Mouse (Mus musculus) intestine, embryonic 16.5 days (tissue): ENCODE measurements around the gene 1300017J02Rik. TPM values are rescaled to one million over a fixed set of nuclear protein-coding genes. Genes with fewer than 3 reads are reported as not detected.

Source experiments
- ATAC-seq: fragments of 200-750 bp; cut with Nextera tagmentation; 2 replicates; pipeline ENCODE4 v1.8.0; 2017; ENCODE audit warnings: moderate TSS enrichment, moderate library complexity
- H3K27ac ChIP-seq: fragments of 300-500 bp; sonication (generic); 2 replicates; pipeline ENCODE4 v1.5.1; 2014; ENCODE audit warnings: mild to moderate bottlenecking, low read length
- H3K27me3 ChIP-seq: fragments of 300-500 bp; sonication (generic); replicated peaks from 2 replicates; pipeline ENCODE4 v1.6.1; 2014; ENCODE audit warnings: low read length, control low read depth, mixed read lengths; ENCODE audit not compliant: control insufficient read depth, insufficient read depth
- H3K36me3 ChIP-seq: fragments of 300-500 bp; sonication (generic); 2 replicates; pipeline ENCODE4 v1.6.1; 2014; ENCODE audit warnings: low read length, control low read depth; ENCODE audit not compliant: control insufficient read depth, insufficient read depth
- H3K4me1 ChIP-seq: fragments of 300-500 bp; sonication (generic); 2 replicates; pipeline ENCODE4 v1.6.1; 2014; ENCODE audit warnings: low read length, control low read depth, mixed read lengths; ENCODE audit not compliant: control insufficient read depth, insufficient read depth
- H3K4me2 ChIP-seq: fragments of 300-500 bp; sonication (generic); 2 replicates; pipeline ENCODE4 v1.6.1; 2014; ENCODE audit warnings: low read depth, low read length, control low read depth
- H3K4me3 ChIP-seq: fragments of 300-500 bp; sonication (generic); 2 replicates; pipeline ENCODE4 v1.5.1; 2014; ENCODE audit warnings: mild to moderate bottlenecking, low read length
- H3K9ac ChIP-seq: fragments of 300-500 bp; sonication (generic); 2 replicates; pipeline ENCODE4 v1.6.1; 2014; ENCODE audit warnings: low read depth, low read length
- H3K9me3 ChIP-seq: fragments of 300-500 bp; sonication (generic); 2 replicates; pipeline ENCODE4 v1.6.1; 2016; ENCODE audit warnings: low read length, control low read depth; ENCODE audit not compliant: control insufficient read depth
- WGBS: fragments of 180-500 bp; shearing (Covaris S2); extraction: QIAGEN DNeasy Blood & Tissue Kit; methylation state at CpG from one replicate; pipeline ENCODE4 v1.1.7; 2014; 5-methylcytosine and 5-hydroxymethylcytosine counted together
- polyA plus RNA-seq: library from polyadenylated mRNA; unstranded; fragments of >200 nt; fragmentation: Nextera tagmentation; extraction: Ambion mirVana; gene quantifications from 2 replicates; pipeline ENCODE4 v1.2.1, GENCODE M21; 2015

1300017J02Rik gene
- polyA plus RNA-seq, 1 experiment from 2014 or later = 2.9 TPM

- H3K36me3 ChIP-seq = no peaks in the 10 kb centered on the region
- no peaks in the 10 kb centered on the region for H3K4me1 ChIP-seq
- no peak overlapping the region for H3K4me2 ChIP-seq
- no peak overlapping the region for H3K9ac ChIP-seq
- H3K9me3 ChIP-seq = no peaks in the 10 kb centered on the region
- 75% methylated on average over 13 of the region's 13 CpGs for WGBS
- no peaks in the 10 kb centered on the region; the same call in 1 of the 2 replicates for H3K27me3 ChIP-seq
- ATAC-seq = no peak
- no peak overlapping the region for H3K4me3 ChIP-seq
- no peak overlapping the region for H3K27ac ChIP-seq
Measured at GRCm38 (mm10) chr9:103228370-103229003, 76.4 kb downstream of the 1300017J02Rik start.

GRCm38 (mm10) chr9:103227760-103228159, 77.1 kb downstream of the 1300017J02Rik start:
- WGBS = 90% methylated on average over 16 of the region's 16 CpGs
- H3K4me3 ChIP-seq = no peak overlapping the region
- no peaks in the 10 kb centered on the region for H3K9me3 ChIP-seq
- no peak overlapping the region for H3K9ac ChIP-seq
- no peaks in the 10 kb centered on the region for H3K36me3 ChIP-seq
- H3K27me3 ChIP-seq = no peaks in the 10 kb centered on the region
- H3K4me1 ChIP-seq = no peaks in the 10 kb centered on the region
- ATAC-seq = no peak
- H3K27ac ChIP-seq = no peak overlapping the region
- no peak overlapping the region for H3K4me2 ChIP-seq

- Histone ChIP-seq H3K27me3 (no peaks in the 10 kb centered on the region), H3K9me3 (no peaks in the 10 kb centered on the region), H3K4me2 (no peak overlapping the region), H3K9ac (no peak overlapping the region), H3K27ac (no peak overlapping the region), H3K36me3 (no peaks in the 10 kb centered on the region), H3K4me1 (no peaks in the 10 kb centered on the region), H3K4me3 (no peak overlapping the region)
- 90% methylated on average over 15 of the region's 15 CpGs for WGBS
- ATAC-seq = no peak
Measured at GRCm38 (mm10) chr9:103226806-103227205, 78.1 kb downstream of the 1300017J02Rik start.

- ATAC-seq = no peak
Measured at GRCm38 (mm10) chr9:103225464-103225863, 79.4 kb downstream of the 1300017J02Rik start.

GRCm38 (mm10) chr9:103224721-103225120, 80.2 kb downstream of the 1300017J02Rik start:
- WGBS = 95% methylated on average over 7 of the region's 7 CpGs
- no peaks in the 10 kb centered on the region for H3K9me3 ChIP-seq
- H3K9ac ChIP-seq = no peak overlapping the region

More at GRCm38 (mm10) chr9:103225464-103225863, 79.4 kb downstream of the 1300017J02Rik start:
- no peak overlapping the region for H3K4me3 ChIP-seq
- H3K36me3 ChIP-seq = no peaks in the 10 kb centered on the region
- no peak overlapping the region for H3K4me2 ChIP-seq
- no peaks in the 10 kb centered on the region for H3K4me1 ChIP-seq
- H3K9ac ChIP-seq = no peak overlapping the region
- H3K27me3 ChIP-seq = no peaks in the 10 kb centered on the region
- H3K27ac ChIP-seq = no peak overlapping the region
- H3K9me3 ChIP-seq = no peaks in the 10 kb centered on the region
- 57% methylated on average over 3 of the region's 3 CpGs for WGBS

GRCm38 (mm10) chr9:103214281-103214680, 90.6 kb downstream of the 1300017J02Rik start:
- ATAC-seq = no peak
- H3K4me1 ChIP-seq = no peaks in the 10 kb centered on the region
- H3K9me3 ChIP-seq = no peaks in the 10 kb centered on the region
- H3K27ac ChIP-seq = no peak overlapping the region
- H3K4me2 ChIP-seq = no peak overlapping the region
- no peak overlapping the region for H3K4me3 ChIP-seq
- no peaks in the 10 kb centered on the region for H3K27me3 ChIP-seq
- no peaks in the 10 kb centered on the region for H3K36me3 ChIP-seq
- H3K9ac ChIP-seq = no peak overlapping the region
- 81% methylated on average over 6 of the region's 6 CpGs for WGBS

More at GRCm38 (mm10) chr9:103224721-103225120, 80.2 kb downstream of the 1300017J02Rik start:
- H3K27me3 ChIP-seq = no peaks in the 10 kb centered on the region
- no peaks in the 10 kb centered on the region for H3K36me3 ChIP-seq
- H3K4me3 ChIP-seq = no peak overlapping the region
- H3K4me1 ChIP-seq = no peaks in the 10 kb centered on the region
- no peak for ATAC-seq
- H3K27ac ChIP-seq = no peak overlapping the region
- H3K4me2 ChIP-seq = no peak overlapping the region

- Histone ChIP-seq H3K27me3 (no peaks in the 10 kb centered on the region), H3K36me3 (no peaks in the 10 kb centered on the region), H3K4me1 (no peaks in the 10 kb centered on the region), H3K4me2 (no peak overlapping the region), H3K4me3 (no peak overlapping the region), H3K9me3 (no peaks in the 10 kb centered on the region), H3K9ac (no peak overlapping the region), H3K27ac (no peak overlapping the region)
- 71% methylated on average over 2 of the region's 2 CpGs for WGBS
- no peak for ATAC-seq
Measured at GRCm38 (mm10) chr9:103213631-103214030, 91.3 kb downstream of the 1300017J02Rik start.

- 74% methylated on average over 28 of the region's 28 CpGs for WGBS
- ATAC-seq = no peak
Measured at GRCm38 (mm10) chr9:103212654-103213420, 92.0 kb downstream of the 1300017J02Rik start.

GRCm38 (mm10) chr9:103208802-103209423, 96.0 kb downstream of the 1300017J02Rik start:
- Histone ChIP-seq H3K4me2 (no peak overlapping the region), H3K27me3 (no peaks in the 10 kb centered on the region), H3K27ac (no peak overlapping the region), H3K9ac (no peak overlapping the region), H3K4me1 (peaks cover 3% of the 10 kb centered on the region; the same call in 1 of the 2 replicates), H3K4me3 (no peak overlapping the region), H3K9me3 (no peaks in the 10 kb centered on the region), H3K36me3 (no peaks in the 10 kb centered on the region)
- ATAC-seq = no peak
- WGBS = 62% methylated on average over 6 of the region's 6 CpGs

More at GRCm38 (mm10) chr9:103212654-103213420, 92.0 kb downstream of the 1300017J02Rik start:
- H3K4me1 ChIP-seq = peaks cover 2% of the 10 kb centered on the region; the same call in 1 of the 2 replicates
- no peak overlapping the region for H3K4me3 ChIP-seq
- no peak overlapping the region for H3K27ac ChIP-seq
- no peaks in the 10 kb centered on the region for H3K27me3 ChIP-seq
- H3K36me3 ChIP-seq = no peaks in the 10 kb centered on the region
- H3K4me2 ChIP-seq = 0 out of 2 replicates have a peak overlapping the region, but pooled peaks have one; percentile 19
- H3K9me3 ChIP-seq = no peaks in the 10 kb centered on the region
- no peak overlapping the region for H3K9ac ChIP-seq
